22 mouse cellular contexts compared by ENCODE assay signal in the genomic region with DNA sequence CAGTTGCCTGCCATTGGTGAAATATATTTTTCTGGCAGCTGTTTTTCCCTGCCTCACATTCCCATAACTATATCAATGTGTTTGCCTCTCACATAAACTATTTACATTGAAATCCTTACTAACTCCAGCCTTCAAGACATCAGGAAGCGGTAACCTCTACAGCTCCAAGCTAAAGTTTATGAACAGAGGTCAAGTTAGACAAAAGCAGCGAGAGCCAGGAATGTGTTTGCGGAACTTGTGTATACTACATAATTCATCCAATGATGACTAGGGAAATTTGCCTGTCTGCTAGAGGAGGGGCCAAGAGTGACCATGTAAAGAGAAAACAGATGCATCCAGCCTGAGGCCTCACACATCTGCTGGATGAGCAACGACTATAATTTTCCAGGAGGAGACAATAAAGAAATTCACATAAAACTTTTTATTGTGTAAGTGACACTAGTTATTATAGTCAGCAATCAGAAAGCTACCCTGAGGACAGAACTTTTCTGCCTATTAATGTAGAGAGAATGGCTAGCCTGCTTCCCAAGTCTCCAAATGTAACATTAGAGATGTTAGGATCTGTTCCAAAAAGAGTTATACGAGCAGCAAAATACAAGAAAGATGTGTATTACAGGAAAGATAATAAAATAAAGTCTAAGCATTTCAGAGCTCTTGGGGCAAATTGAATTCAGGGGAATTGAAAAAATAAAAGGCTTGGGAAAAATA.
DNase-seq lines count a peak whose midpoint lies in the region; ATAC-seq and TF ChIP-seq lines count a peak whose summit lies in the region.
"Had no signal": no experiment of that assay in that cellular context is flagged by ENCODE, and none has a peak within 500 bp of the region (broad histone marks: within the 10 kb centered on the region; RNA-seq: fewer than 3 reads in every experiment).

No protein-coding gene starts in this region.

- no peak overlapping the region for H3K4me2 ChIP-seq in kidney, postnatal 0 days (ENCODE audit: low read length)
- H3K4me2 ChIP-seq in embryonic facial prominence, embryonic 13.5 days = no peak overlapping the region
- no peak overlapping the region for H3K4me2 ChIP-seq in limb, embryonic 13.5 days (replicated peaks)
- H3K4me2 ChIP-seq in heart, embryonic 12.5 days = no peak overlapping the region
- H3K4me2 ChIP-seq: hindbrain, embryonic 14.5 days; liver, embryonic 11.5 days; midbrain, embryonic 11.5 days; neural tube, embryonic 12.5 days had no signal

- ATAC-seq in kidney, postnatal 0 days (replicated peaks; ENCODE audit: low FRiP score, low read depth) = no peak
- peak; percentile 52; the same call in 1 of the 2 replicates for ATAC-seq in embryonic facial prominence, embryonic 13.5 days (ENCODE audit: insufficient number of reproducible peaks, insufficient read depth, low FRiP score, low TSS enrichment, low read depth)
- ATAC-seq in limb, embryonic 13.5 days (ENCODE audit: low FRiP score, low read depth) = peak; percentile 90
- ATAC-seq in heart, embryonic 12.5 days (ENCODE audit: insufficient number of reproducible peaks, low FRiP score) = no peak
- ATAC-seq: activated CD4-positive, CD25-positive, alpha-beta regulatory T cell, adult 4 months; Patski had no signal

- TF ChIP-seq CTCF in kidney, postnatal 0 days (IDR thresholded peaks at IDR 0.05; ENCODE audit: low read depth) = no peak
- TF ChIP-seq CTCF in kidney, adult 2 months (conservative IDR thresholded peaks at IDR 0.05; ENCODE audit: insufficient read depth, insufficient read length, low read depth, low read length) = no peak

- no peaks in the 10 kb centered on the region for H3K27me3 ChIP-seq in kidney, postnatal 0 days (ENCODE audit: insufficient read depth, low read length)
- no peaks in the 10 kb centered on the region for H3K27me3 ChIP-seq in kidney, adult 2 months (replicated peaks; ENCODE audit: control insufficient read depth, insufficient read depth, low read length)
- H3K27me3 ChIP-seq in embryonic facial prominence, embryonic 13.5 days = no peaks in the 10 kb centered on the region
- no peaks in the 10 kb centered on the region for H3K27me3 ChIP-seq in limb, embryonic 13.5 days
- no peaks in the 10 kb centered on the region for H3K27me3 ChIP-seq in heart, embryonic 12.5 days (replicated peaks)
- H3K27me3 ChIP-seq: neural tube, embryonic 12.5 days; Patski had no signal

- no peak for TF ChIP-seq POLR2A in kidney, adult 2 months (IDR thresholded peaks at IDR 0.05; ENCODE audit: low read depth, low read length)

- H3K9ac ChIP-seq in kidney, postnatal 0 days (ENCODE audit: low read depth, low read length) = no peak overlapping the region
- no peak overlapping the region for H3K9ac ChIP-seq in embryonic facial prominence, embryonic 13.5 days
- no peak overlapping the region for H3K9ac ChIP-seq in limb, embryonic 13.5 days
- no peak overlapping the region for H3K9ac ChIP-seq in heart, embryonic 12.5 days
- H3K9ac ChIP-seq: hindbrain, embryonic 14.5 days; neural tube, embryonic 12.5 days had no signal

- H3K36me3 ChIP-seq in kidney, postnatal 0 days (ENCODE audit: insufficient read depth, low read length) = no peaks in the 10 kb centered on the region
- H3K36me3 ChIP-seq in kidney, adult 2 months (ENCODE audit: control insufficient read depth, insufficient read depth, low read length) = no peaks in the 10 kb centered on the region
- H3K36me3 ChIP-seq in embryonic facial prominence, embryonic 13.5 days = no peaks in the 10 kb centered on the region
- H3K36me3 ChIP-seq in limb, embryonic 13.5 days = no peaks in the 10 kb centered on the region
- no peaks in the 10 kb centered on the region for H3K36me3 ChIP-seq in heart, embryonic 12.5 days
- H3K36me3 ChIP-seq: forebrain, embryonic 10.5 days; neural tube, embryonic 12.5 days had no signal

- no peak overlapping the region for H3K27ac ChIP-seq in kidney, postnatal 0 days
- no peak overlapping the region for H3K27ac ChIP-seq in kidney, adult 2 months (ENCODE audit: insufficient read depth, low read depth, low read length)
- H3K27ac ChIP-seq in embryonic facial prominence, embryonic 13.5 days = peak overlapping the region; percentile 28; the same call in 1 of the 2 replicates
- H3K27ac ChIP-seq in limb, embryonic 13.5 days = no peak overlapping the region; the same call in 1 of the 2 replicates
- H3K27ac ChIP-seq in heart, embryonic 12.5 days (ENCODE audit: poor library complexity, severe bottlenecking) = no peak overlapping the region
- H3K27ac ChIP-seq: forebrain, embryonic 10.5 days; hindbrain, embryonic 14.5 days; neural tube, embryonic 12.5 days had no signal

- no peaks in the 10 kb centered on the region for H3K4me1 ChIP-seq in kidney, postnatal 0 days (replicated peaks; ENCODE audit: insufficient read depth, low read length)
- no peaks in the 10 kb centered on the region for H3K4me1 ChIP-seq in kidney, adult 2 months (ENCODE audit: control insufficient read depth, insufficient read depth, low read length)
- peaks cover 7% of the 10 kb centered on the region; the same call in 1 of the 2 replicates for H3K4me1 ChIP-seq in embryonic facial prominence, embryonic 13.5 days
- H3K4me1 ChIP-seq in limb, embryonic 13.5 days = no peaks in the 10 kb centered on the region; the same call in none of the 2 replicates
- no peaks in the 10 kb centered on the region for H3K4me1 ChIP-seq in heart, embryonic 12.5 days (replicated peaks)
- H3K4me1 ChIP-seq: forebrain, embryonic 10.5 days; neural tube, embryonic 12.5 days had no signal

- WGBS in kidney, postnatal 0 days = 51% methylated on average over 5 of the region's 5 CpGs
- 61% methylated on average over 5 of the region's 5 CpGs for WGBS in kidney, adult 2 months
- 30% methylated on average over 5 of the region's 5 CpGs for WGBS in embryonic facial prominence, embryonic 13.5 days
- 42% methylated on average over 5 of the region's 5 CpGs for WGBS in limb, embryonic 13.5 days
- 81% methylated on average over 5 of the region's 5 CpGs for WGBS in heart, embryonic 12.5 days

- H3K4me3 ChIP-seq in kidney, postnatal 0 days (replicated peaks; ENCODE audit: low read depth, low read length) = no peak overlapping the region
- H3K4me3 ChIP-seq in kidney, adult 2 months (ENCODE audit: insufficient read depth, low read depth, low read length) = no peak overlapping the region
- H3K4me3 ChIP-seq in embryonic facial prominence, embryonic 13.5 days = no peak overlapping the region
- no peak overlapping the region for H3K4me3 ChIP-seq in limb, embryonic 13.5 days
- H3K4me3 ChIP-seq in heart, embryonic 12.5 days = no peak overlapping the region
- H3K4me3 ChIP-seq: forebrain, embryonic 10.5 days; neural tube, embryonic 12.5 days had no signal

- no peaks in the 10 kb centered on the region for H3K9me3 ChIP-seq in kidney, postnatal 0 days (replicated peaks; ENCODE audit: low read length)
- no peaks in the 10 kb centered on the region for H3K9me3 ChIP-seq in embryonic facial prominence, embryonic 13.5 days
- H3K9me3 ChIP-seq in limb, embryonic 13.5 days = no peaks in the 10 kb centered on the region
- H3K9me3 ChIP-seq in heart, embryonic 12.5 days (replicated peaks) = no peaks in the 10 kb centered on the region
- H3K9me3 ChIP-seq: forebrain, embryonic 10.5 days; neural tube, embryonic 12.5 days had no signal

- DNase-seq in kidney, postnatal 0 days (ENCODE audit: low spot score) = peak; percentile 76
- no peak for DNase-seq in kidney, adult 2 months
- DNase-seq in embryo, embryonic 11 days = peak; percentile 14
- DNase-seq in retina, postnatal 1 day = no peak
- no peak for DNase-seq in heart, postnatal 14 days
- DNase-seq: adrenal gland, postnatal 14 days; cerebellum, adult 8-10 months; gastrocnemius, postnatal 10 days; kidney, adult 8-10 months; lung, postnatal 14 days; spleen, adult 18-20 months; thymus, postnatal 36 days had no signal

- intact Hi-C loops in heart, postnatal 14 days (cut with DNase I) = no loop called here

Comparison
In these comparisons a context has a peak if more than half of its experiments do, and no peak if none do; other contexts are left out.
1. DNase-seq: peak in kidney, postnatal 0 days (single experiment) and embryo, embryonic 11 days (single experiment); none in kidney, adult 2 months (single experiment), retina, postnatal 1 day (single experiment) and heart, postnatal 14 days (0 of 2).
2. ATAC-seq: peak in embryonic facial prominence, embryonic 13.5 days (single experiment) and limb, embryonic 13.5 days (single experiment); none in kidney, postnatal 0 days (single experiment) and heart, embryonic 12.5 days (single experiment).